Mouse (Mus musculus) MEL (cell line): Measurements from ENCODE around the gene Zfp296. TPM values are rescaled to one million over a fixed set of nuclear protein-coding genes. Genes with fewer than 3 reads are reported as not detected.

Experiments
- DNase-seq: peaks from one replicate; pipeline ENCODE4 v3.0.0; 2011; ENCODE audit warnings: low read depth, low spot score
- H3K27ac ChIP-seq: 2 replicates; pipeline ENCODE4 v1.5.1; 2012; ENCODE audit warnings: low read depth, mild to moderate bottlenecking, control low read depth, low read length, moderate library complexity; ENCODE audit not compliant: control insufficient read depth
- H3K27me3 ChIP-seq, 2 experiments: fragments of 150-350 bp in 1 of 2; sonication (generic) in 1 of 2; 2 replicates each; pipeline ENCODE4 v1.6.1; 2012; ENCODE audit warnings: low read length in 2 of 2, mild to moderate bottlenecking in 2 of 2, improper control_type of control experiment in 1 of 2, moderate library complexity in 1 of 2; ENCODE audit not compliant: insufficient read depth in 2 of 2, control insufficient read depth in 1 of 2
- H3K36me3 ChIP-seq, 2 experiments: 2 replicates each; pipeline ENCODE4 v1.6.1; 2012 to 2014; ENCODE audit warnings: low read length in 2 of 2, improper control_type of control experiment in 1 of 2, inconsistent platforms in 1 of 2, mild to moderate bottlenecking in 1 of 2; ENCODE audit not compliant: insufficient read depth in 2 of 2, control insufficient read depth in 1 of 2
- H3K4me1 ChIP-seq, 2 experiments: fragments of 150-350 bp in 1 of 2; sonication (generic) in 1 of 2; 2 replicates each; pipeline ENCODE4 v1.6.1; 2012; ENCODE audit warnings: low read length in 2 of 2, improper control_type of control experiment in 1 of 2, mild to moderate bottlenecking in 1 of 2; ENCODE audit not compliant: insufficient read depth in 2 of 2, control insufficient read depth in 1 of 2
- H3K4me3 ChIP-seq, 2 experiments: fragments of 150-350 bp in 1 of 2; sonication (generic) in 1 of 2; 2 replicates each; pipeline ENCODE4 v1.5.1; 2012; ENCODE audit warnings: low read depth in 2 of 2, low read length in 2 of 2, mild to moderate bottlenecking in 2 of 2, moderate library complexity in 2 of 2, control low read depth in 1 of 2, improper control_type of control experiment in 1 of 2; ENCODE audit not compliant: control insufficient read depth in 1 of 2, insufficient read depth in 1 of 2
- H3K79me2 ChIP-seq: 2 replicates; pipeline ENCODE4 v1.6.1; 2012; ENCODE audit warnings: mild to moderate bottlenecking, low read length, moderate library complexity; ENCODE audit not compliant: control insufficient read depth, poor library complexity, insufficient read depth
- H3K9ac ChIP-seq: 2 replicates; pipeline ENCODE4 v1.6.1; 2012; ENCODE audit warnings: low read depth, mild to moderate bottlenecking, control low read depth, low read length, moderate library complexity; ENCODE audit not compliant: control insufficient read depth, poor library complexity, severe bottlenecking
- H3K9me3 ChIP-seq: fragments of 150-350 bp; sonication (generic); replicated peaks from 2 replicates; pipeline ENCODE4 v1.6.1; 2012; ENCODE audit warnings: mild to moderate bottlenecking, low read length, improper control_type of control experiment, moderate library complexity; ENCODE audit not compliant: insufficient read depth
- BHLHE40 ChIP-seq: IDR thresholded peaks from 2 replicates; pipeline ENCODE4 v1.6.1; 2012; ENCODE audit warnings: low read depth, mild to moderate bottlenecking, inconsistent platforms, low read length, improper control_type of control experiment, borderline replicate concordance
- CHD1 ChIP-seq: IDR thresholded peaks from 2 replicates; pipeline ENCODE4 v1.6.1; 2012; ENCODE audit warnings: low read depth, mild to moderate bottlenecking, inconsistent platforms, low read length, improper control_type of control experiment
- CHD2 ChIP-seq: IDR thresholded peaks from 2 replicates; pipeline ENCODE4 v1.6.1; 2011; ENCODE audit warnings: low read length, improper control_type of control experiment
- CTCF ChIP-seq, 3 experiments: IDR thresholded peaks in 2 of 3; conservative IDR thresholded peaks in 1 of 3; 2 replicates each; pipeline ENCODE4 v1.5.1; 2011 to 2012; ENCODE audit warnings: low read length in 3 of 3, low read depth in 2 of 3, mild to moderate bottlenecking in 2 of 3, improper control_type of control experiment in 1 of 3, inconsistent platforms in 1 of 3, mixed read lengths in 1 of 3, moderate library complexity in 1 of 3; ENCODE audit not compliant: control insufficient read depth in 1 of 3, insufficient read depth in 1 of 3, poor library complexity in 1 of 3, severe bottlenecking in 1 of 3
- ELF1 ChIP-seq: IDR thresholded peaks from 2 replicates; pipeline ENCODE4 v1.6.1; 2014; ENCODE audit warnings: low read depth, mild to moderate bottlenecking, inconsistent platforms, low read length, improper control_type of control experiment, moderate library complexity
- EP300 ChIP-seq, 2 experiments: IDR thresholded peaks; 2 replicates each; pipeline ENCODE4 v1.6.1; 2011; ENCODE audit warnings: improper control_type of control experiment in 2 of 2, low read length in 2 of 2, low read depth in 1 of 2, mild to moderate bottlenecking in 1 of 2
- ETS1 ChIP-seq: IDR thresholded peaks from 2 replicates; pipeline ENCODE4 v1.6.1; 2012; ENCODE audit warnings: low read depth, mild to moderate bottlenecking, inconsistent platforms, low read length, improper control_type of control experiment, moderate library complexity
- HCFC1 ChIP-seq: IDR thresholded peaks from 2 replicates; pipeline ENCODE4 v1.6.1; 2012; ENCODE audit warnings: low read depth, mild to moderate bottlenecking, inconsistent platforms, low read length, improper control_type of control experiment, moderate library complexity
- MAZ ChIP-seq: IDR thresholded peaks from 2 replicates; pipeline ENCODE4 v1.6.1; 2012; ENCODE audit warnings: low read depth, mild to moderate bottlenecking, inconsistent platforms, low read length, improper control_type of control experiment
- MYC ChIP-seq: IDR thresholded peaks from 2 replicates; pipeline ENCODE4 v1.6.1; 2011; ENCODE audit warnings: low read depth, mild to moderate bottlenecking, low read length, improper control_type of control experiment, moderate library complexity
- NRF1 ChIP-seq: IDR thresholded peaks from 2 replicates; pipeline ENCODE4 v1.6.1; 2014; ENCODE audit warnings: low read depth, mild to moderate bottlenecking, inconsistent platforms, low read length, improper control_type of control experiment, moderate library complexity; ENCODE audit not compliant: poor library complexity, insufficient read depth, severe bottlenecking
- POLR2AphosphoS2 ChIP-seq: IDR thresholded peaks from 2 replicates; pipeline ENCODE4 v1.6.1; 2011; ENCODE audit warnings: low read length, improper control_type of control experiment
- RAD21 ChIP-seq: IDR thresholded peaks from 2 replicates; pipeline ENCODE4 v1.6.1; 2011; ENCODE audit warnings: mild to moderate bottlenecking, low read depth, low read length, improper control_type of control experiment
- SMC3 ChIP-seq: IDR thresholded peaks from 2 replicates; pipeline ENCODE4 v1.6.1; 2011; ENCODE audit warnings: low read depth, low read length, improper control_type of control experiment
- TAL1 ChIP-seq: IDR thresholded peaks from 2 replicates; pipeline ENCODE4 v1.6.1; 2012; ENCODE audit warnings: mild to moderate bottlenecking, inconsistent platforms, low read length, moderate library complexity, mixed read lengths
- TBP ChIP-seq: IDR thresholded peaks from 2 replicates; pipeline ENCODE4 v1.8.0; 2011; ENCODE audit warnings: low read depth, low read length, improper control_type of control experiment
- UBTF ChIP-seq: IDR thresholded peaks from 2 replicates; pipeline ENCODE4 v1.6.1; 2012; ENCODE audit warnings: low read depth, mild to moderate bottlenecking, inconsistent platforms, low read length, improper control_type of control experiment, moderate library complexity, borderline replicate concordance; ENCODE audit not compliant: insufficient read depth
- USF1 ChIP-seq: IDR thresholded peaks from 2 replicates; pipeline ENCODE4 v1.6.1; 2014; ENCODE audit warnings: low read depth, mild to moderate bottlenecking, inconsistent platforms, low read length, improper control_type of control experiment, moderate library complexity
- USF2 ChIP-seq, 2 experiments: IDR thresholded peaks; 2 replicates each; pipeline ENCODE4 v1.6.1; 2011 to 2012; ENCODE audit warnings: improper control_type of control experiment in 2 of 2, low read length in 2 of 2, borderline replicate concordance in 1 of 2, inconsistent platforms in 1 of 2, low read depth in 1 of 2, mild to moderate bottlenecking in 1 of 2; ENCODE audit not compliant: insufficient read depth in 1 of 2
- ZC3H11A ChIP-seq: IDR thresholded peaks from 2 replicates; pipeline ENCODE4 v1.6.1; 2012; ENCODE audit warnings: low read depth, mild to moderate bottlenecking, inconsistent platforms, low read length, improper control_type of control experiment
- ZMIZ1 ChIP-seq: IDR thresholded peaks from 2 replicates; pipeline ENCODE4 v1.6.1; 2012; ENCODE audit warnings: low read depth, mild to moderate bottlenecking, inconsistent platforms, low read length, improper control_type of control experiment, moderate library complexity
- ZNF384 ChIP-seq: IDR thresholded peaks from 2 replicates; pipeline ENCODE4 v1.6.1; 2012; ENCODE audit warnings: low read depth, mild to moderate bottlenecking, inconsistent platforms, low read length, improper control_type of control experiment
- polyA plus RNA-seq, 2 experiments: library from polyadenylated mRNA; stranded (reverse) in 1 of 2; unstranded in 1 of 2; fragments of >175 nt in 1 of 2; fragments of >200 nt in 1 of 2; gene quantifications; 2 replicates each; pipeline versions ENCODE4 v1.2.1 to v1.2.4; 2012; ENCODE audit warnings: low replicate concordance in 2 of 2, low read depth in 1 of 2; ENCODE audit not compliant: insufficient read length in 2 of 2, insufficient read depth in 1 of 2, missing spikeins in 1 of 2
- total RNA-seq: library from RNA; depleted of rRNA; stranded (reverse); fragments of 300-350 nt; gene quantifications from 2 replicates; pipeline ENCODE4 v1.2.3, GENCODE M21; 2012

Zfp296 gene
- total and polyA plus RNA-seq, 3 experiments: 3.3 to 7.8 TPM; not detected in 1

DNA sequence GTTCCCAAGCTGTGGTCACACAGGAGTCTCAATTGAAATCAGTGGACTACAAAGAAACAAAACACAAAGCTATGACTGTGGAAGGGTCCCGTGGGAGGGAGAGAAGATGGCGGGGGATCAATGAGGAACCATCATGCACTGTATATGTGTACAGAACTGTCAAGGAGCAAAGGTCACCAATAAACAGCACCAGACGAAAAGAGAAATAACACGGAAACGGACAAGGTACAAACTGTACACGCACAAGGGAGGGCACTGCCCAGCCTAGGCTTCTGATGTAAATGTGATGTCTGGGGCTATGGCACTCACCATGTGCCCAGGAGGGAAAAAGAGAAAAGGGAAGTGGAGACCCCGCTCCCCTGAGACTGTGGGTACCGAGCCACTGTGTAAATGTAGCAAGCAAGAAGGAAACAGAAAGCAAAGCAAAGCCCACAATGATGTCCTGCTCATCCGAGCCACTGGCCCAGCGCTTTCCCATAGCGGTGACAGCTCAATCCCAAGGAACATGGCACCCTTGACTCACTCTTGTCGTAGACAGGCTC, 38.0 kb downstream of the Zfp296 start:
- H3K9me3 ChIP-seq: no peaks in the 10 kb centered on the region
- H3K36me3 ChIP-seq: no peaks in the 10 kb centered on the region
- no peak overlapping the region for H3K27ac ChIP-seq
- H3K4me3 ChIP-seq: no peak overlapping the region
- H3K9ac ChIP-seq: no peak overlapping the region
- TF ChIP-seq MYC: no peak
- no peak for DNase-seq
- H3K4me1 ChIP-seq: no peaks in the 10 kb centered on the region
- H3K79me2 ChIP-seq: no peaks in the 10 kb centered on the region
- H3K27me3 ChIP-seq: no peaks in the 10 kb centered on the region

GRCm38 (mm10) chr7:19619004-19619801, 42.1 kb downstream of the Zfp296 start:
- Histone ChIP-seq H3K27ac (no peak overlapping the region), H3K9ac (no peak overlapping the region), H3K4me1 (no peaks in the 10 kb centered on the region), H3K4me3 (no peak overlapping the region), H3K36me3 (no peaks in the 10 kb centered on the region), H3K27me3 (no peaks in the 10 kb centered on the region)
- no peak for TF ChIP-seq NRF1
- no peak for TF ChIP-seq ELF1
- TF ChIP-seq POLR2AphosphoS2: no peak
- TF ChIP-seq EP300 (IDR thresholded peaks at IDR 0.05; ENCODE audit: low read depth in 1 of 2, low read length in 2 of 2): no peak
- TF ChIP-seq ZNF384: no peak
- TF ChIP-seq RAD21: peak; percentile 69
- TF ChIP-seq CHD1: no peak
- peak; percentile 57 for TF ChIP-seq ZC3H11A
- TF ChIP-seq TAL1: no peak
- TF ChIP-seq SMC3: peak; percentile 77
- TF ChIP-seq TBP: no peak
- TF ChIP-seq USF1: no peak
- TF ChIP-seq USF2 (IDR thresholded peaks at IDR 0.05; ENCODE audit: borderline replicate concordance in 1 of 2, insufficient read depth in 1 of 2, low read depth in 1 of 2, low read length in 2 of 2): no peak
- TF ChIP-seq ZMIZ1: no peak
- peak; percentile 71 to 87 (median 82) for TF ChIP-seq CTCF (IDR thresholded peaks at IDR 0.05 in 2 of 3, conservative IDR thresholded peaks at IDR 0.05 in 1 of 3; ENCODE audit: control insufficient read depth in 1 of 3, insufficient read depth in 1 of 3, low read depth in 2 of 3, low read length in 3 of 3, poor library complexity in 1 of 3, severe bottlenecking in 1 of 3)
- TF ChIP-seq HCFC1: no peak
- TF ChIP-seq ETS1: no peak
- TF ChIP-seq BHLHE40: 0 out of 2 replicates have a peak, but pooled peaks have one; percentile 16
- no peak for TF ChIP-seq UBTF
- TF ChIP-seq CHD2: no peak
- no peak for TF ChIP-seq MAZ
- TF ChIP-seq, all 39 proteins: peak for 5
- Histone ChIP-seq H3K9me3 (no peaks in the 10 kb centered on the region), H3K79me2 (no peaks in the 10 kb centered on the region)
- peak; percentile 81 for DNase-seq
